Mouse (Mus musculus) ovary, adult 18-20 months (tissue): ENCODE measurements around the gene Gdi2.

Experiments
- DNase-seq: peaks from one replicate; pipeline ENCODE4 v3.0.0; 2022; ENCODE audit warnings: low spot score, mixed read lengths

Gdi2 gene

GRCm38 (mm10) chr13:3547410-3547809 lies 9.5 kb downstream of the Gdi2 start:
- DNase-seq = no peak

- DNase-seq = no peak
Measured at GRCm38 (mm10) chr13:3547856-3548255, 10.0 kb downstream of the Gdi2 start.

DNA sequence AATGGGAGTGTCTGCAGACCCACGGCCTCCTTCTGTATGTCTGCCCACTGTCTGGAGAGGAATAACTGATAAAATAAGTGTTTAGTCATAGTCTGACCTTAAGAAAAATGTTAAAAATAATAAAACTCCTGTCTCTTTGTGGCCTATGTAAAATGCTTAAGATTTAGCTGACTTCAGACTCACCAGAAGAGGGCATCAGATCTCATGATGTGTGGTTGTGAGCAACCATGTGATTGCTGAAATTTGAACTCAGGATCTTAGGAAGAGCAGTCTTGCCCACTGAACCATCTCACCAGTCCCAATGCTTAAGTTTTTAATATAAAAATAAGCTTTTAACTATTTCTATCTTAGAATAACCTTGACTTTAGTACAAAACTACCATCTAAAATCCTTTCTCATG lies 25.3 kb downstream of the Gdi2 start:
- no peak for DNase-seq

DNA sequence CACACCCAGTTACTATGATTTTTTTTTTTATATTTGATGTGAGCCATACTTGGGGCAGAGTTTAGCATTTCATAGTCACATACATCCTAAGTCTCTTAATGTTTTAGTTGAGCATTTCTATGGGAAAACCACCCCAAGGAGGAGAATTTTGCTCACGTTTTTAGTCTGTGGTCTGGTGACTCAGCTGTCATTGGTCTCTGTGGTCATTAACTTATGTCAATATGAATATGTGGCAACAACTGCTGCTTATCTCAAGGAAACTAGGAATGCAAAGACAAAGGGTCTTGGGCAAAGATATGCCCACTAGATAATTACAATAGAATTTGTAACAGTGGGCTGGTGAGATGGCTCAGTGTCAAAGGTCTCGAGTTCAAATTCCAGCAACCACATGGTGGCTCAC lies 26.1 kb downstream of the Gdi2 start:
- DNase-seq = no peak

DNA sequence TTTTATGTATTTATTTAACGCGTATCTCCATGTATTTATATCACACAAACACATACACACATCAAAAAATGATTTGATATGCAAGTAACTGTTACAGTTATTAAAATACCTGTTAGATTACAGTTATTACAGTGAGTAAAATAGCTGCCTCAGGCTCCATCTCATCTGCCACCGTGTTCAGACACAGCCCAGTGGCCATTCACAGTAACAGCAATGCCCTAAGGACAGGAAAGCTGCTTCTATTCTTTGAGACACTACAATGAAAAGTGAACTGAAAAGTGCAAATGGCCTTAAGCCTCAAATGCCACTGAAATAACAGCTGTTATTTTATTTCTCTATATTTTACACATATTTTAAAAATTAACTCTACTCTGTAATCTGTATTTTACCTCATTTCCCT lies 52.9 kb downstream of the Gdi2 start:
- no peak for DNase-seq

DNA sequence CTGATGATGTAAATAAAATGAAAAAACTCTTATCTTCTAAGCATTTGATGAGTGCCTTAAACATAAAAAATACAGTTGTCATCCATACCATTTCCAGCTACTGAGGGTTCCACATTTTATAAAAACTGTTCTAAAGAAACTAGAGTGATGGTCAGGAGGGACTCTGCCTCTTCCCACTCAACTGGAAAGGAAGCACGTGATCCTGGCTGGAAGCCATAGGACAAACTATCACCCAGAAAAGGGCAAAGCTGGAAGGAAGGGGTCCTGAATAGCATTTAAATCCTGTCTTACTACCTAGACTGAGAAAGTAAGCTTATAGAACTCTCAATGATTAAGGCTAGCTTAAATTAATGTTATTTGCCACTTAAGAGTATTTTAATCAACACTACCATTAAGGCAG lies 56.4 kb downstream of the Gdi2 start:
- DNase-seq = no peak

DNA sequence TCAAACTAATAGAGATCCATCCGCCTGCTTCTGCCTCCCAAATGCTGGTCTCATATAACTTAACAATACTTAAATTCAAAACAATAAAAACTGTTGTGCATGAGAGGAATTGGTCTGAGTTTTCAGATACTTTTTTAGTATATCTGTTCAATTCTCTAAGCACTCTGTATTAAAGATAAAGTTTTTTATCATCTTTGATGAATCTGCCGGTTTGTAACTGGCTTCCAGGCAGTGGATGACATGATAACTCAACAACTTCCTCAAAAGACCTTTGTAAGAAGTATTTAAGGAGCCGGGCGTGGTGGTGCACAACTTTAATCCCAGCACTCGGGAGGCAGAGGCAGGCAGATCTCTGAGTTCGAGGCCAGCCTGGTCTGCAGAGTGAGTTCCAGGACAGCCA lies 58.4 kb downstream of the Gdi2 start:
- no peak for DNase-seq

DNA sequence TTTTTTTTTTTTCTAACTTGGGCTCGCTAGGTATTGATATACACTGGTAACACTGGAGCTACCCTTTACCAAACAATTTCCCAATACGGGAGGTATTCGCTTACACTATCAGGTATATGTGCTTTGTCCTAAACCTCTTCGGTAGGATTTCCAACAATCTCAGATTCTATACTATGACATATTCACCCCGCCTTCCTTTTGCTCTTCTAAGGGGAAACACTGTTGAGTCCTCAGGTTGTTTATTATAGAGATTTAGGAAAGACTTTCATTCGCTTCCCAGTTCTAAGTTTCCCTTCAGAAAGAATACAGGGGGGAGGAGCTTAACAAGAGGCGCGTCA lies 71.9 kb downstream of the Gdi2 start:
- no peak for DNase-seq

GRCm38 (mm10) chr13:3610118-3610794 lies 72.4 kb downstream of the Gdi2 start:
- no peak for DNase-seq

DNA sequence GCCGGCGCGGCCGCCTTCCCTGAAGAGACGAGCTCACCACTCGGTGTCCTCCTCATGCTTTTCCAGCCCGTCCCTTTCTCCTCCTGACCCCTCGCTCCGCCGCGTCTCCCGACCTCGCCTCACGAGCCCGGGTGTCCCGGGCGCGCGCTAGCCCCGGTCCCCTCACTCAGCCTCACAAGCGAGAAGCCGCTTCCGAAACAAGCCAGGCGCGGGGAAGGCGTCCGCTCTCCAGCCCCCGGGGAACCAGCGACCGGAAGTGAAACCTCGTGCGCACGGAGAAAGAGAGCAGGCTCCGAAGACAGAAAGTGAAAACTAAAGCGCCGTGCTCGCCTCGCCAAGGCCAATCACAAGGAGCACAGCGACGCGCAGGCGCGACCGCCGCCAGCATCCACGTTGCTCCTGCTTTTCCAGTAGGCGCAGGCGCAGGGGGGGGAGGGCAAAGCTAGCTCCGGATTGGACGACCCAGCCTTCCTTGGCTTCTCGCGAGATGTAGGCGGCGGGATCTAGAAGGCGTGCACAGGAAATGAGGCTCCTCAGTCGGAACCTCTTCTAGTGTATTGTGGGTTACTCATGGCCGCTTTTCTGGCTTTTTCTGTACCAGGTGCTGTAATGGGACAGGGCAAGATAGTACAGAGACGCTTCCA lies 73.1 kb downstream of the Gdi2 start, which contains the start of gene Fam208b:
Gene Fam208b, minus strand, starts transcription at position 314 of the 644 bp plus-strand sequence.
- DNase-seq = peak; percentile 98
